Mouse (Mus musculus): ENCODE measurements at regions not wholly inside any gene's neighbourhood (a gene's known extent, or its start where the extent isn't known, plus 50 kb on each side); places are given as distances from the start of the nearest gene placed in this dataset.

DNA sequence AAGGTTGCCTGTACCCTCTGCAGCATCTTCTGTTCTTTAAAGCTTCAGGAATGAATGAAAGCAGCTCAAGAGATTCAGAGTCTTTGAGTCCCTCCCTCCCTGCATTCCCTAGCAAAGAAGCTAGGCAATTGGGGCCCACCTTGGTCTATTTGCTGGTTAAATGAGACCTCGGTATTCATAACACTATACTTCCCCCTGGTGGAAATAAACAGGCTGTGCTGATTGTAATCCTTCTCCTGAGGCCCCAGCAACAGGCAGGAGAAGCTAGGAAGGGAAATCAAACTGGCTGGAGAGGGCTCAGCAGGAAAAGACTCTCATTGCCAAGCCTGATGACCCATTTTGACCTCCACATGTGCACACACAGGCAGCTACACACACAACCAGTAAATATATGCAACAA is 137.1 kb downstream of the Sh3bp4 start:
- no peak overlapping the region for H3K4me3 ChIP-seq
- no peaks in the 10 kb centered on the region for H3K4me1 ChIP-seq (ENCODE audit: control insufficient read depth, insufficient read depth, low read length)
- no peaks in the 10 kb centered on the region for H3K79me2 ChIP-seq (replicated peaks; ENCODE audit: control insufficient read depth, insufficient read depth, low read length)
- H3K36me3 ChIP-seq (ENCODE audit: control insufficient read depth, insufficient read depth, low read length), result no peaks in the 10 kb centered on the region
- no peak overlapping the region for H3K27ac ChIP-seq
- WGBS, result 3% methylated on average over 1 of the region's 1 CpGs
- intact Hi-C loops (cut with DNase I), result no loop called here
- no peak overlapping the region for H3K9ac ChIP-seq (ENCODE audit: low read depth, low read length)
- TF ChIP-seq CTCF (IDR thresholded peaks at IDR 0.05) (peak; percentile 60), POLR2A (IDR thresholded peaks at IDR 0.05; ENCODE audit: insufficient read depth, low read depth, low read length) (no peak)
- DNase-seq, result no peak
- H3K27me3 ChIP-seq (ENCODE audit: control insufficient read depth, insufficient read depth, low read length), result no peaks in the 10 kb centered on the region

DNA sequence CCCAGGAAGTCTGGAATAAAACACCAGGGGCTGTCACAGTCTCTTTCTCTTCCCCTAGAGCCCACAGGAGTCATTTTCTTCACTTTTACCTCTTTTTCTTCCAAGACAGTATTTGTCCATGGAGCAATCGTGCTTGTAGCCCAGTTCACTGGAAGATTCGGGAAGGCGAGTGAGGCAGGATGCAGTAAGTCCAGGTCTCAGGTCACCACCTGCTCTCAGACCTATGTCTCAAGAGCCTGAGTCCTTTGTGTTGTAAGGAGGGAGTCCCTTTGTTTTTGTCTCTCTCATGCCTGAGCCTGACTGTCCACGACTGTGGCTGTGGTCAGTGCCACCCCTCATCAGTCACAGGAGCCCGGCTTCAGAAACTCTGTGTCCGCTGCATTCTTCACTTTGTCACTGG is 140.9 kb downstream of the Sh3bp4 start:
- no peak overlapping the region for H3K4me3 ChIP-seq
- H3K36me3 ChIP-seq (ENCODE audit: control insufficient read depth, insufficient read depth, low read length), result no peaks in the 10 kb centered on the region
- TF ChIP-seq EP300 (IDR thresholded peaks at IDR 0.05; ENCODE audit: insufficient read depth, low read depth, low read length), result no peak
- TF ChIP-seq POLR2A (IDR thresholded peaks at IDR 0.05; ENCODE audit: insufficient read depth, low read depth, low read length), result no peak
- TF ChIP-seq CTCF (IDR thresholded peaks at IDR 0.05), result no peak
- H3K27ac ChIP-seq, result no peak overlapping the region
- no peaks in the 10 kb centered on the region for H3K79me2 ChIP-seq (replicated peaks; ENCODE audit: control insufficient read depth, insufficient read depth, low read length)
- H3K4me1 ChIP-seq (ENCODE audit: control insufficient read depth, insufficient read depth, low read length), result no peaks in the 10 kb centered on the region
- no peak overlapping the region for H3K9ac ChIP-seq (ENCODE audit: low read depth, low read length)
- H3K27me3 ChIP-seq (ENCODE audit: control insufficient read depth, insufficient read depth, low read length), result no peaks in the 10 kb centered on the region
- intact Hi-C loops (cut with DNase I), result no loop called here
- no peak for DNase-seq
- 80% methylated on average over 6 of the region's 6 CpGs for WGBS

DNA sequence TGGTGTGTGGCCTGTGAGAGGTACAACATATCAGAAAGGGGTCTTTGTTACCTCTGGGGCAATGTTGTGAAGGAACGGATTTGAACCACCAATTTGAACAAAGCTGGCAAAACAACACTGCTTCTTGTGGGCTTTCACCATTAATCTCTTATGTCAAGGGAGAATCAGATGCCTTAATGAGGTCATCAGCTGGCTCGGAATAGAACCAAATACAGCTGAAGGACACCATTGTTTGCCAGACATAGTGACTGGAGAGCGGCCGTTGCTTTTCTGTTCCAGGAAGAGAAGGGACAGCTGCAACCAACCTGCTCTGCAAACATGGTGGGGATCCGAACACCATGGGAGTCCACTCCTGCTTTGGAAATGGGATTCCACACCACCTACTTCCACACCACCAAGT is 158.2 kb downstream of the Sh3bp4 start:
- no peak for TF ChIP-seq CTCF (IDR thresholded peaks at IDR 0.05)
- TF ChIP-seq EP300 (IDR thresholded peaks at IDR 0.05; ENCODE audit: insufficient read depth, low read depth, low read length), result no peak
- no peak for TF ChIP-seq POLR2A (IDR thresholded peaks at IDR 0.05; ENCODE audit: insufficient read depth, low read depth, low read length)

DNA sequence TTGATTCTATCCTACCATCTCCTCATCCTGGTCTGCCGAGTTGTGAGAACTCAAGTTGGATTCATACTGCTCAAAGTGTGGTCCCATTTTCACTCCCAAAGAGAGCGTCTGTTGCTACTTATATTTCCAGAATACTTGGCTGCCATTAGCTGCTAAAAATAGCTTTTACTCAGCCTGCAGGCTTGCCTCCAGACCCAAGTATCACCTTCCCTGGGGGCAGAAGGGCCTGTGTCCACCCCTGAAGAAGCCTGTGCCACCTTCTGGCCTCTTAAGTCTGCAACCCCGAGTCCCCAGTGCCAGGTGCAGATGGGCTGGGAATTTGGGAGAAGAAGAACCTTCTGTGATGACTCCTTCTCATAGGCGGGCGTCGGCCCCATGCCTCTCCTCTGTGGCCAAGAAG is 161.5 kb downstream of the Sh3bp4 start:
- H3K27me3 ChIP-seq (ENCODE audit: control insufficient read depth, insufficient read depth, low read length), result no peaks in the 10 kb centered on the region
- H3K4me3 ChIP-seq, result no peak overlapping the region
- no peaks in the 10 kb centered on the region for H3K36me3 ChIP-seq (ENCODE audit: control insufficient read depth, insufficient read depth, low read length)
- peaks cover 5% of the 10 kb centered on the region for H3K4me1 ChIP-seq (ENCODE audit: control insufficient read depth, insufficient read depth, low read length)
- H3K79me2 ChIP-seq (replicated peaks; ENCODE audit: control insufficient read depth, insufficient read depth, low read length), result no peaks in the 10 kb centered on the region
- H3K9ac ChIP-seq (ENCODE audit: low read depth, low read length), result no peak overlapping the region
- intact Hi-C loops (cut with DNase I), result loop anchor here (10.0 kb wide), 1 partner anchor 713 kb away; no protein-coding TSS in a partner anchor
- WGBS, result 62% methylated on average over 6 of the region's 6 CpGs
- no peak overlapping the region for H3K27ac ChIP-seq
- DNase-seq, result no peak
- TF ChIP-seq CTCF (IDR thresholded peaks at IDR 0.05) (no peak), EP300 (IDR thresholded peaks at IDR 0.05; ENCODE audit: insufficient read depth, low read depth, low read length) (no peak), POLR2A (IDR thresholded peaks at IDR 0.05; ENCODE audit: insufficient read depth, low read depth, low read length) (no peak)

More for the DNA sequence above, 158.2 kb downstream of the Sh3bp4 start:
- WGBS, result 66% methylated on average over 5 of the region's 5 CpGs
- no peak overlapping the region for H3K9ac ChIP-seq (ENCODE audit: low read depth, low read length)
- no peaks in the 10 kb centered on the region for H3K27me3 ChIP-seq (ENCODE audit: control insufficient read depth, insufficient read depth, low read length)
- H3K4me1 ChIP-seq (ENCODE audit: control insufficient read depth, insufficient read depth, low read length), result peaks cover 3% of the 10 kb centered on the region; the same call in 1 of the 2 replicates
- H3K79me2 ChIP-seq (replicated peaks; ENCODE audit: control insufficient read depth, insufficient read depth, low read length), result no peaks in the 10 kb centered on the region
- H3K27ac ChIP-seq, result no peak overlapping the region
- intact Hi-C loops (cut with DNase I), result no loop called here
- no peak for DNase-seq
- no peak overlapping the region for H3K4me3 ChIP-seq
- H3K36me3 ChIP-seq (ENCODE audit: control insufficient read depth, insufficient read depth, low read length), result no peaks in the 10 kb centered on the region

DNA sequence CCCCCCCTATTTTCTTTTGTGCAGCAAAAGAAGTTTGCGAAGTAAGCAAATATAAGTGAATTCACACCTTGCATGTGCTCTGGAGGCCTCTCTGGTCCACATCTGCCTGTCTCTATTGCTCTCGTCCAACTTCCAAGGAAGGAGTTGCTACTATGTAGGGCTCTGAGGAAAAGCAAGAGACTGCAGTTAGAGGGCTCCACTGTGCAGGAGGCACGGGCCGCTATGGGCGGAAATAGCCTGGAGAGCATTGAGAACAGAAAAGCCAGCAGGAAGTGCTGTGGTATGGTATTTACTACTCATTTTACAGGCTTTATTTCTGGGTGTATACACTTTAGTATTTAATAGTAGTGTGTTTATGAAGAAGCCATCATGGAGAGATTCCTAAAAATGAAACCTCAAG is 162.2 kb downstream of the Sh3bp4 start:
- no peaks in the 10 kb centered on the region for H3K27me3 ChIP-seq (ENCODE audit: control insufficient read depth, insufficient read depth, low read length)
- no peak for TF ChIP-seq CTCF (IDR thresholded peaks at IDR 0.05)
- TF ChIP-seq POLR2A (IDR thresholded peaks at IDR 0.05; ENCODE audit: insufficient read depth, low read depth, low read length), result no peak
- no peak for TF ChIP-seq EP300 (IDR thresholded peaks at IDR 0.05; ENCODE audit: insufficient read depth, low read depth, low read length)
- no peaks in the 10 kb centered on the region for H3K79me2 ChIP-seq (replicated peaks; ENCODE audit: control insufficient read depth, insufficient read depth, low read length)
- H3K27ac ChIP-seq, result no peak overlapping the region
- intact Hi-C loops (cut with DNase I), result loop anchor here (10.0 kb wide), 1 partner anchor 712 kb away; no protein-coding TSS in a partner anchor
- DNase-seq, result no peak
- H3K36me3 ChIP-seq (ENCODE audit: control insufficient read depth, insufficient read depth, low read length), result no peaks in the 10 kb centered on the region
- peaks cover 5% of the 10 kb centered on the region for H3K4me1 ChIP-seq (ENCODE audit: control insufficient read depth, insufficient read depth, low read length)
- H3K9ac ChIP-seq (ENCODE audit: low read depth, low read length), result no peak overlapping the region
- H3K4me3 ChIP-seq, result no peak overlapping the region
- WGBS, result 68% methylated on average over 5 of the region's 5 CpGs

DNA sequence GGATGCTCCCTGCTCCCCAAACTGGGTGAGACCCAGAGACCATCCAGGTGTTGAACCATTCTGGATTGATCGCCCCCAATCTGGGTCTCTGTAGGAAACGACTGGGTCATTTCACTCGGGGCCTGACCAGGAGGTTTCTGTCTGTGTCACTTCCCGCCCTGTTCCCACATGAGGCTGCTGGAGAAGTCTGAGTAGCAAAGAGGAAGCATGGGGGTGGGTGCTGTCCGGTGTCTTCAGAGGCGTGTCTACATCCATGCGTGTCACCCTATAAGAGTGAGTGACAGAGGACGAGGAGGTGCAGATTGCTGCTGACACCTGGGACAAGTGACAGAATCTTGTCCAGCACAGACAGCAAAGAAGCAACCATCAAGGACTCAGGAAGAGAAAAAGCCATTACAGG is 164.7 kb downstream of the Sh3bp4 start:
- DNase-seq, result peak in 1 of 2 experiments; percentile 8
- TF ChIP-seq POLR2A (IDR thresholded peaks at IDR 0.05; ENCODE audit: insufficient read depth, low read depth, low read length) (no peak), EP300 (IDR thresholded peaks at IDR 0.05; ENCODE audit: insufficient read depth, low read depth, low read length) (no peak), CTCF (IDR thresholded peaks at IDR 0.05) (no peak)
- no peaks in the 10 kb centered on the region for H3K27me3 ChIP-seq (ENCODE audit: control insufficient read depth, insufficient read depth, low read length)
- intact Hi-C loops (cut with DNase I), result loop anchor here (1.0 to 10.0 kb wide), 5 partner anchors 87 to 710 kb away; no protein-coding TSS in a partner anchor
- H3K79me2 ChIP-seq (replicated peaks; ENCODE audit: control insufficient read depth, insufficient read depth, low read length), result no peaks in the 10 kb centered on the region
- no peaks in the 10 kb centered on the region for H3K36me3 ChIP-seq (ENCODE audit: control insufficient read depth, insufficient read depth, low read length)
- H3K4me1 ChIP-seq (ENCODE audit: control insufficient read depth, insufficient read depth, low read length), result peaks cover 5% of the 10 kb centered on the region
- H3K9ac ChIP-seq (ENCODE audit: low read depth, low read length), result no peak overlapping the region
- no peak overlapping the region for H3K27ac ChIP-seq
- no peak overlapping the region for H3K4me3 ChIP-seq
- WGBS, result 24% methylated on average over 8 of the region's 8 CpGs

Measured in heart, adult 2 months (tissue).